Mouse (Mus musculus) C2C12 (cell line): ENCODE results near the gene Ddah1.
A peak's percentile ranks its signal among the peaks of the same experiment; 100 is the strongest.

Experiments
- CEBPB ChIP-seq: IDR thresholded peaks from one replicate; pipeline ENCODE4 v1.6.1; 2011; ENCODE audit warnings: low read depth, mild to moderate bottlenecking, control low read depth, moderate library complexity
- CTCF ChIP-seq: IDR thresholded peaks from one replicate; pipeline ENCODE4 v1.5.1; 2011; ENCODE audit not compliant: control insufficient read depth, insufficient read depth, insufficient read length
- FOSL1 ChIP-seq: IDR thresholded peaks from one replicate; pipeline ENCODE4 v1.8.0; 2011; ENCODE audit warnings: mild to moderate bottlenecking, low read length; ENCODE audit not compliant: poor library complexity, insufficient read depth, severe bottlenecking
- MAX ChIP-seq: IDR thresholded peaks from one replicate; pipeline ENCODE4 v1.6.1; 2011; ENCODE audit warnings: mild to moderate bottlenecking, control low read depth
- USF1 ChIP-seq: IDR thresholded peaks from one replicate; pipeline ENCODE4 v1.6.1; 2011; ENCODE audit warnings: low read depth, mild to moderate bottlenecking, control low read depth, moderate library complexity

DNA sequence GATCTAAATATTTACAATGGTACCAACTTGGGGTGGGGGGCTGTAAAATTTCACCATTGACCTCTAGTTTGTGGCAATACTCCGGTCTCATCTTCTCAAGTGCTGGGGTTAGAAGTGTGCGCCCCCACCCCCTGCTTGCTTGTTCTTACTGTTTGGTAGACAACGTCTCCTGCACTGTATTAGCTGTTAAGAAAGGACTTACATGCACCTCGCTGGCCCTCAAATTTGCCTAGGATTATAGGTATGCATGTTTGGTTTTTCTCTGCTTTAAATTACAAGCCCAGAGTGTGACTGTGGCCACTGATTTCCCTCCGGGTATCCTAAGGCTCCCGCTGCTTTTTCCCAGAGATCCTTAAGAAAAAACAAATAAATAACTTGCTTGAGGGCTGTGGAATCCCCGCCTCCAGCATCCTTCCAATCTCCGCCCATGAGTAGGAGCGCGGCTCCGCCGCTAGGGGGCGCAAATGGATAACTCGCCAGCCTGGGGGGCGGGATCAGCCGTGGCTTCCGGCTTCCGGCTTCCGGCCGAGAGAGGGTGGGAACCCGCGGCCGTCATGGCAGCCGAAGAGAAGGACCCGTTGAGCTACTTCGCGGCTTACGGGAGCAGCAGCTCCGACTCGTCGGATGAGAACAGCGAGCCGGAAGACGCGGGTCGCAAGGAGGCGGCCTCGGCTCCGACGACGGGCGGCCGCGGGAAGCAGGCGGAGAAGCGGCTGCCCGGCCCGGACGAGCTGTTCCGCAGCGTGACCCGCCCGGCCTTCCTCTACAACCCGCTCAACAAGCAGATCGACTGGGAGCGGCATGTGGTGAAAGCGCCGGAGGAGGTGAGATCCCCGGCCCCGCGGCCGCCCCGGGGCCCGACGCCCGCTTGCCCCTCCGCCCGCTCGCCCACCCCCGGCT is 179.3 kb downstream of the Ddah1 start, which contains the start of gene 2410004B18Rik:
- TF ChIP-seq FOSL1 (no peak), CTCF (peak; percentile 79), MAX (peak; percentile 19), CEBPB (no peak), USF1 (no peak)
